Mouse (Mus musculus) thymus, postnatal 36 days (tissue): ENCODE data around the gene Pde1c.

ENCODE experiments used
- DNase-seq, 2 experiments: peaks; one replicate each; pipeline ENCODE4 v3.0.0; 2022; ENCODE audit warnings: mixed read lengths in 2 of 2

Gene Pde1c

DNA sequence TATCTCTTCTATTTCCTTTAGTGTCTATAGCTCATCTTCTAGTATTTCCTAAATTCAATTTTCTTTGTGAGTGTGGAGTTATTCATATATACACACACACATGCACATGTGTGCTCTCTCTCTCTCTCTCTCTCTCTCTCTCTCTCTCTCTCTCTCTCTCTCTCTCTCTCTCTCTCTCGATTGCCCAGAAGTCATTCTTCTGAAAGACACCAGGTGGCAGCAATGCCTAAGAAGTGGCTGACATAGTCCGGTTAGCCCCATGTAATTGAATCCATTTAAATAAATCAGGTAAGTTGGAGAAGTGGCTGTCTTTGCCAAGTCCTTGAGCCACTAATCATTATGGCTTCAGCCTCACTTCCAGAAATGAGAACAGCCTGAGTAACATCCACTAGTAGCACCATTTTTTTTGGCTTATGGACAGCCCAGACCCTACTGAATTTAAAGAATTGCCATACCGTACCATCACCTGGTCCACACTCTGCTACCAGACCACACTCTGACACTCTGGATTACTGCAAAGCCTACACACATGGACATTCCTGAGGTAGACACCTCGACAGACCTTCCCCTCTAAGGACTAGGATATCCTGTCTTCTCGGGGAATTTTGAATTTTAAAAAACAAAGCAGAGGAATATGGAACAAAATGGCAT is 502.1 kb downstream of the Pde1c start:
- no peak for DNase-seq

DNA sequence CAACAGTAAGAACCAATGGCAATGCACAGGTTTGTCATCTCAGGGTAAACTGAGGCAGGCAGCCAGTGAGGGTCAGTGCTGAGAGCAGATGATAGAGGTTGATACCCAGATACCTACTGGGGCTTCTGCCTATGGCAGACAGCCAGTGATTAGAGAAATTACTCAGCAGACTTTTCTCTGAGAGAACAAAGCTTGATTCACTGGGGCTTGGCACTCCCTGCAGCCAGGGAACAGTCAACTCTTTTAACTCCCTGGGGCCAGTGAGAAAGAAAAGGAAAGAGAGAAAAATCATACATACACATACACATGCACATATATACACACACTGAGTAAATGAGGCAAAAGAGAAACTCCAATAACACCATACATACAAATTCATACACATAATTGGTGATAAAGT is 505.2 kb downstream of the Pde1c start:
- no peak for DNase-seq

DNA sequence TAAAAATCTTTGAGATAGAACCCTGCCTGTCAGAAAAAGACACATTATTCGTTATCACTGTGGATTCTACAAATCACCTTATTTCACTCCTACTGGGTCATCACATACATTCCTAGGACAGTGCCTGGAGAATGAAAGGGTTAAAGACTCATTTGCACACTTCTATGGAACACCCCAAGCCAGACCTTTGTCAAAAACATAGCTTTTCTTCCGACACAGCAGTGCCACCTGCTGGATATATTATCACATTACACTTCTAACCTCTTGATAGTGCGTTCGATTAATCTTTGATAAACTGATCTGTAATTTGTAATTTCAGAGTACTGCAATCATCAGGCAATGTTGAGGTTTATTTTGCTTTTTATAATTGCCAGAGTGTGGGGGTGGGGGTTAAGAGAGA is 519.8 kb downstream of the Pde1c start:
- no peak for DNase-seq

DNA sequence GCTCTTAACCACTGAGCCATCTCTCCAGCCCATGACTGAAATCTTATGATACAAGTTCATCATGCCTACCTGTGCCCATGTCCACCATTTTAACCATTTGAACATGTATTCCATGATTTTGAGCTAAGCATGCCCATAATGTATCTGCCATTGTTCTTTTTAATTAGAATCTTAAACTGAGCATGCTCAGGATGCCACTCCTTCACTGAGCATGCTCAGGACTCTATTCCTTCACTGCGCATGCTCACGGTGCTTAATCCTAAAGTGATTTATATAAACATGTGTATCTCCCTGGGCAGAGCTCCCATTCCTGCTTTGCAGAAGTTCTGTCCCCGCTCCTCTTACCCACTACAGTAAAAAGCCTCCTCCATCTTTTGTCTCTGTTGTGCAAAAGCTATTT is 520.3 kb downstream of the Pde1c start:
- DNase-seq, result no peak

DNA sequence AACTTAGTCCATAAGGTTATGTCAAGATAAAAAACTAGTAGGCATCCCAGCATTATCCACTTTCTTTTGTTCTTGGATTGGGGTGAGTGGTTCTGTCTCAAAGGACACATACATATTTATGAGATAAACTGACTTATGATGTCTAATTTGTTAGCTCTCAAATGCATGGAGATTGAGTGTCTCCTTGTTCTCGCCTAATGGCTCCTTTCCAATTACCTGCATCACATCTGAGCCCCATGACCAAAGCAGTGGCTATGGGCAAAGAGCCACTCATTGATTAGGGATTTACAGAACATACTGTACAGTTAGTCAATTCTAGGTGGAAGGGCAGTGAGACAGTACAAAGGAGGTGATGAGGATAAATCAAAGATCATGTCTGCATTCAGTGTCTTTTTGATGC is 524.2 kb downstream of the Pde1c start:
- DNase-seq, result no peak

DNA sequence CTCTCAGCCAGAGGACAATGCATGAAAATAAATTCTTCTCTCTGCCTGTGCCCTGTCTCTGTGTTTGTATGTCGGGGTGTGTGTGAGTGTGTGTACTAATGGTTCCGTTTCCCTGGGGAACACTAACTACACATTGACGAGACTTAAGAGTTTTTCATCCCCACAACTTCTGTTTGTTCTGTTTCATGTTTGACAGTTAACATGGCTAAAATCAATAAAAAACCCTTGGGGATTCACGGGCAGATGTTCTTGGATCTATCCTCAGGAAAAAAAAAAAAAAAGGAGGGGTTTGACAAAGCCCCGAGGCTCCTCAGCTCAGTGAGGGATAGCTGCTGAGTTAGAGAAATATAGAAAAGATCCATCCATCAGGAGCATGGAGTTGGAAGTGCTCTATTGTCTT is 524.6 kb downstream of the Pde1c start:
- no peak for DNase-seq

DNA sequence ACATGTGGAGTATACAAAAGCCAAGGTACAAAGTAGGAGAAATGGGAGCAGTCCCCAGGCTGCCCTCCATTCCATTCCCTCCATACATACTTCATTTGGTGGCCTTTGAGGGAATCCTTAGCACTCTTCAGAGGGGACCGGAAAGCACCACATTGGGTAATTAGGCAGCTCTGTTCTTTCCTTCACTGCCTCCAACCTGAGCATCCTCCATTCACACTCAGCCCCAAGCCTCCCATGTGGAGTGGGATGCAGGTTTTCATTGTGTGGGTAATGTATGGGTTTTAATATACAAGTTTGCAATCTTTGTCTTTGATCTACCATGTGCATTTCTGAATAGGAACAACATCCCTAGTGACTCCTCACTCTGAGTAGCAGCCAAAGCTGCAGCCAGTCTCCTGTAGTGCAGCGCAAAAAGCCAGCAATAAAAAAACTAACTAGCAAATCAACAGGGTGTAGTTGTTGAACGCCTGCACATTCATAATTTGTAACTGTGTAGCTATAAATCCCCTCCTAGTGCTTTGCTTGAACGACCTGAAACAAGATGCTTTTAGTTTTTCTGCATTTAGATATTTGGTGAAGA is 529.3 kb downstream of the Pde1c start:
- no peak for DNase-seq

DNA sequence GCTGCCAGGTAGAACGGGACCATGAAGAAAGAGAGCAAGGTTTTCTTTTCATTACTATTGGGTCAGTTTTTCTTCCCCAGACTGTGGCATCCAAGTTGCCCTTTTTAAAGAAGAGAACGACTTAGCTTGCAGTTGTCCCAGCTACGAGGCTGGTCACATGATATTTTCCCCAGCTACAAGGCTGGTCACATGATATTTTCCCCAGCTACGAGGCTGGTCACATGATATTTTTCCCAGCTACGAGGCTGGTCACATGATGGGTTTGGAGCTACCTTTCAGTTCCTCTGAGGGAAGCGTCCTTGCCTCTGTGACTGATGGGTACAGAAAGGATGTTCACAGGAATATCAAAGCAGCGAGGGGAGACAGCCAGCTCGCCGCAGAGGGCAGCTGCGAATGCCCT is 533.8 kb downstream of the Pde1c start:
- no peak for DNase-seq

DNA sequence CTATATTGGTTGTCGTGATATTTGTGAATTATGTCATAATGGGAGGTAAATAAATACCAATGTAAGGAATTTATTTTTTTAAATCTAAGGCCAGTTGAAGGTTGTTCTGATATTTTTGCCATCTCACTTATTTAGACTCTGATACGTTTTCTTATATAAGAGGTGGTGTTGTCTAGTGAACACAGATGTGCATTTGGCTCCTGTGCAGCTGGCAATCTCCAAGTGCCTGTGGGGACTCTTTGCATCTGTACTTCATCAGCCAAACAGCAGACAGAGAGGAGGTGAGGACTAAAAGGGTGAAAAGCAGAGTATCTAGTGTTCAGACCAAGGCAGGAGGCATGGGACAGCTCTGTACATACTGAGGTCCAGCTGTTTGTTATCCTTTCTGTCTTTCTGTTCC is 536.7 kb downstream of the Pde1c start:
- no peak for DNase-seq

DNA sequence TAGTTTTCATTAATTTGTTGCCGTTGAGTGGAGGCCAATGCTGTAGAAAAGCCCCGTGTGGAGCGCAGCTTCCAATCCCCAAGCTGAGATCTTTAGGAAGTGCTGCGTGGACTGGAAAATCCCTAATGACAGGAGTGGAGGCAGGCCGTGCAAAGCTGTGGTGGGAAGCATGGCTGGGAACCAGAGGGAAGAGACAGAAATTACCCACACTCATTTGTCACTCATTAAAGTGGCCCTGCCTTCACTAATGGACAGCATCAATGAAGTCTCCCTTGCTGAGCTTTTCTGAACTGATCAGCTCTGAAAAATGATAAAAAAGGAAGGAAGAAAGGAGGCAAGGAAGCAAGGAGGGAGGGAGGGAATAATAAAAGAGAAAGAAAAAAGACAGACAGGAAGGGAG is 538.9 kb downstream of the Pde1c start:
- DNase-seq, result no peak

DNA sequence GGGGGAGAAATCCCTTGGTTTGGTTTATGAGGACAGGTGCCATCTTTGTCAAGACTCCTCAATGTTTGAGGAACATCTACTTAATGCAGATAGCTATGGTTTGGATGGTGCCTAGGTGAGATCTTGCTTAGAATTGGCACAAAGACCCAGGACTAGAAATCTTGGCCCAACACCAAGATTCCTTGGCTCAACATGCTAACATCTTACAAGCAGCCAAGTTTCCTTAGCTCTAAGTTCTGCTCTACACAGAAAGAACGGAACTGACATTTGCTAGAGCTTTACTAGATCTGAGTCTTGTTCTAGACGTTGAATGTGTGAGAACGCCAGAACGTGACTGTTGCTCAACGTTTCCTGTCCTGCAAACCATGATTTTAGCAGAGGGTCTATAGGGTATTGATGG is 540.9 kb downstream of the Pde1c start:
- no peak for DNase-seq

DNA sequence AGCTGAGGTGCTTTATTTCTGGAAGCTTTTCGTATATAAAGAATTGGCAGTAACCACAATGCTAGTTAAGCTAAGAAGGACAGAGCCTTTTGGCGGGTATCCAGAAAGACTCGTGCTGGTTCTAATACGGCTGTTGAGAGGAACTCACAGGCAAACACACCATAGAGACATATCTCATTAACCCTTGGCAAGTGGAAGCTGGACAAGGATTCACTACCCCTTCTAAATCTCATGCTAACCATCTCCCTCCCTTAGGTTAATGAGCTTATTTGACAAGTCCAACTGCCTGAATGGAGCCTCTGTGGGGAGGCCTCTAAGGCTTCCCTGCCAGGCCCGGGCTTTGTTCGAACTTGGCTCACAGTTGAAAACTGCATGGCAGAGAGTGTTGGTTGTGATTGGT is 541.6 kb downstream of the Pde1c start:
- DNase-seq, result no peak

DNA sequence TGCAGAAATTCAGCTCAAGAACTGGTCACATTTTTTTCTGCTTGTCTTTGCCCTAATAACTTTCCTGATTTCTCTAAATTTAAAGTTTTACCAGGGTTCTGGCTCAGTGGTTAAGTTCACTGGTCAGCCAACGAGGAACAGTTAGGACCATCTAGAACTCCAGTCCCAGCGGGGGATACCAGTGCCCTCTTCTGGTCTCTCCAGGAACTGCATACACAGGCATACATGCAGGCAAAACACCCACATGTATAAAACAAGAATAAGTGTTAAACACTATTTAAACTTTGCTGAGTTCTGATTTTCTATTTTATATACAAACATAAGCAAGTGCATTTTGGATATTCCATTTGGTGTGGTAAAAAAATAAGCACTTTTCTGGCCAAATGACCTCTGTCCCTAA is 543.4 kb downstream of the Pde1c start:
- no peak for DNase-seq
